Mouse (Mus musculus): Measurements from ENCODE around the gene Golph3. TPM values are rescaled to one million over a fixed set of nuclear protein-coding genes. Genes with fewer than 3 reads are reported as not detected.
"Not testable (repeated sequence)": the region's sequence is repeated elsewhere in the genome, so short reads cannot be mapped to it uniquely, and the experiment has no call there.

The Golph3 gene
- total RNA-seq, 2 experiments from 2014 or later = 59.5 to 59.7 TPM

DNA sequence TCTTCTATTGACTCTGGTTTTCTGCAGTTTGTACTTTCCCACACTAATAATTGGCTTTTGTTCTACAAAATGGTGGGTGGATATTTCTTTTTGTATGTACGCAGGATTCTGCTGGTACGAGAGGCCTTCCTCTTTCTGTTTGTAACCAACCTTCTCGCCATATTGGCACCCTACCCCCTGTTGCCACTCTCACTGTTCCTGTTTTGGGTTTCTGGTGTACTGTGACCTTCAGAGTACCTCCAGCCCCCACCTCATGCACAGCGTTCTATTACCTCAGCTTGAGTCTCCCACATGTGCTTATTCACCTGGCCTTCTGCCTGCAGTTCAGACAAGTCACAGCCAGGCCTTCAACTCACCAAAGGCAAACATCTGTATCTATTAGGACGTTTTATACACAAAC is 28.6 kb downstream of the Golph3 start:
- no peak for DNase-seq
- intact Hi-C loops (cut with DNase I; ENCODE audit: low total_unique reads) = no loop called here

DNA sequence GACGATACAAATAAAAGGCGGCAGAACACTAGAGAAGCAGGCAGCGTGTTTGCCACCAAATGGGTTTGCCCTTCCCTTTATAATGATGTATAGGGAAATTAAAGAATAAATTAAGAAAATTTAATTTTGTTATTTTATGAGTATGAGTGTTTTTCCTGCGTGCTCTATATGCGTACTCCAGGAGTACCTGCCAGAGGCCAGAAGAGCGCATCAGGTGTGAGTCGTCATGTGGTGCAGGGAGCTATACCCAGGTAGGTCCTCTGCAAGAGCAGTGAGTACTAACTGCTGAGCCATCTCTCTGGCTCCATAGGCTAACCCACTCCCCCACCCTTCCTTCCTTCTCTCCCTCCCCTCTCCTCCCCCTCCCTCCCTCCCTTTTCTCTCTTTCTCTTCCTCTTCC is 30.2 kb downstream of the Golph3 start:
- DNase-seq = no peak
- intact Hi-C loops (cut with DNase I; ENCODE audit: low total_unique reads) = no loop called here

DNA sequence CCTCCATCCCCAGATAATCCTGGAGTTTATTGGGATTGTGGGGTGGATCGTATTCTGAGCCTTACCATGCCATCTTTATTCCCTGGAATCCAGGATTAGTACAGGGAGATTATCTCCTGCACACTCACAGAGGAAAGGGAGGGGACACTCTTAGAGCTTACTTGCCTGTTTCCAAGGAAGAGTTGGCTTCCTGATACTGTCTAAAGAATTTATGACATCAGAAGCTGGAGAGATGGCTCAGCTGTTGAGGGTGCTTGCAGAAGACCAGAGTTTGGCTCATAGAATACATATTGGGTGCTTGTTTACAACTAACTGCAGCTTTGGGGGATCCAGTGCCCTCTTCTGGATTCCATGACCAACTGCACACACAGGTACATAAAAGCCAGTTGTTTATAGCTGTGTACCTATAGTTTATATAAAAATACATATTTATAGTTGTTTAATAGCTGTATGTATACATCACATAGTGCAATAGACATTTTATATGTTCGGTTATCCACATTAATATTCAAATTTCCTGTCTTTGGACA is 33.1 kb downstream of the Golph3 start:
- DNase-seq = no peak
- intact Hi-C loops (cut with DNase I; ENCODE audit: low total_unique reads) = no loop called here

GRCm38 (mm10) chr15:12355261-12355660 is 34.0 kb downstream of the Golph3 start:
- DNase-seq = no peak
- intact Hi-C loops (cut with DNase I; ENCODE audit: low total_unique reads) = no loop called here

DNA sequence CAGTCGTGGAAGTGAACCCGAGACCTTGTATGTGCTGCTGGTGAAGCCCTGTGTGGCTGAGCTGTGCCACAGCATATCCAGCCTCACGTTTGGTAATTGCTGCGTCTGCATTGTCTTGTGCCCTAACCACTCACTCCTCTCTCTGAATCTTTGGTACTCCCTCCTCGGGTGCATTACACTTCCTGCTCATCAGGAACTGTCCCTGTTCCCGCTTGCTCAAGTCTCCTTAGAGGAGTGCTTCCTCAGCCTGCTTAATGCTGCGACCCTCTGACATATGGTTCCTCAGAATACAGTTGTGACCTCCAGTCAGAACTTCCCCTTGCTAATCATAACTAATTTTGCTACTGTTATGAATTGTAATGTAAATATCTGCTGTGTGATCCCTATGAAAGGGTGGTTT is 34.7 kb downstream of the Golph3 start:
- intact Hi-C loops (cut with DNase I; ENCODE audit: low total_unique reads) = no loop called here
- no peak for DNase-seq

GRCm38 (mm10) chr15:12357459-12357858 is 36.2 kb downstream of the Golph3 start:
- DNase-seq = no peak
- intact Hi-C loops (cut with DNase I; ENCODE audit: low total_unique reads) = no loop called here

DNA sequence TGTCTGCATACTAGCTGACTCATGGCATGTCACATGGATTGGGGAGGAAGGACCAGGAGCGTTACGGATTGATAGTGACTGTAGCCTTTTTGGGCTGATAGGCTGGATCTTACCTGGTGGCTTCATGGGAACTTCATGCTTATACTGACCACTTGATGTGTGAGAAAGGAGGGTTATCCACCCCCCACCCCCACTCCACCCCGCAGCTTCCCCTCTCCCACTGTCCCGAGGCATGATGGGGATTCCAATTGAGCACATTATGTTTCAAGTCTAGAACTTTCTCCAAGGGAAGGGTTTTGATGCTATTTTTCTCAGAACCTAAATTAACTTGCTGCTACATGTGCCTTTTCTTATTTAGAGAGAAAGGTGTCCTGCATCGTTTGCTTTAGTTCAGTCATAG is 37.1 kb downstream of the Golph3 start:
- intact Hi-C loops (cut with DNase I; ENCODE audit: low total_unique reads) = no loop called here

GRCm38 (mm10) chr15:12360519-12361212 is 39.4 kb downstream of the Golph3 start:
- DNase-seq = no peak
- intact Hi-C loops (cut with DNase I; ENCODE audit: low total_unique reads) = no loop called here

More for the DNA sequence above, 37.1 kb downstream of the Golph3 start:
- DNase-seq = no peak

GRCm38 (mm10) chr15:12362001-12362700 is 40.9 kb downstream of the Golph3 start:
- no peak for DNase-seq
- intact Hi-C loops (cut with DNase I; ENCODE audit: low total_unique reads) = no loop called here

DNA sequence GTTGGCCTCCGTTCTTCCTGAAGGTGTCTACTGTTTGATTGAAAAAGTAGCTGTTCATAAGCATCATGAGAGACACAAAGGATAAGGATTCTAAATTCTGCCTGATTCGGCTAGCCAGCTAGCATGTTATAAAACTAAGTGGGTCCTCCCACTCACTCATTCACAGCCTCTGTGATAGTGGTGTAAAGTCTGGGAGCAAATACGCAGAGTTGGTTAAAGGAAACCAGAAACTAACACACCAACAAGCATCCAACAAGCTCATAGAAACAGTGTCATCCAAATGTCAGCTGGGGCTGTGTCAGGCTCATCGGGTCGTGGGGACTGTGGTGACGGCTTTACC is 41.4 kb downstream of the Golph3 start:
- intact Hi-C loops (cut with DNase I; ENCODE audit: low total_unique reads) = no loop called here
- DNase-seq = no peak

- DNase-seq = no peak
- intact Hi-C loops (cut with DNase I; ENCODE audit: low total_unique reads) = no loop called here
These were observed 42.8 kb downstream of the Golph3 start for GRCm38 (mm10) chr15:12364096-12364495.

- intact Hi-C loops (cut with DNase I; ENCODE audit: low total_unique reads) = no loop called here
- DNase-seq = no peak
These were observed 44.3 kb downstream of the Golph3 start for GRCm38 (mm10) chr15:12365416-12366071.

DNA sequence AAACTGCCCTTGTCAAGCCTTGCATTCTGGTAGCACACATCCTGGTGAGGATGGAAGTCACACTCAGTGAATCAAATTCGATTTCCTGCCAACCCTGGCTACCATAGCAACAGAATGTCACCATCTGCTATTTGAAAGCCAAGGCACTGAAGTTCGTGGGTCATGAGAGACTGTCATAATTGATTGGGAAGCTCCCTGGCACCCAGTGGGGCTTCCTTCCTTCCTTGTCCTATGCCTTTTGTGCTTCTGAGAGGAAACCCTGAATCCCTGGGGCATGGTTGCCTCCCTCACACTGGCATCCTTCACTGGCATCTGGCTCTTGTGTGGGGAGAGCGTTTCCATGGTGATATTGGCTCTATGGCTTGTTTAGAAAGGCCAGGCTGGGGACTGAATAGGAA is 44.8 kb downstream of the Golph3 start:
- intact Hi-C loops (cut with DNase I; ENCODE audit: low total_unique reads) = no loop called here
- DNase-seq = no peak

GRCm38 (mm10) chr15:12366580-12367305 is 45.5 kb downstream of the Golph3 start:
- DNase-seq; intact Hi-C loops (cut with DNase I; ENCODE audit: low total_unique reads): not testable (repeated sequence)

DNA sequence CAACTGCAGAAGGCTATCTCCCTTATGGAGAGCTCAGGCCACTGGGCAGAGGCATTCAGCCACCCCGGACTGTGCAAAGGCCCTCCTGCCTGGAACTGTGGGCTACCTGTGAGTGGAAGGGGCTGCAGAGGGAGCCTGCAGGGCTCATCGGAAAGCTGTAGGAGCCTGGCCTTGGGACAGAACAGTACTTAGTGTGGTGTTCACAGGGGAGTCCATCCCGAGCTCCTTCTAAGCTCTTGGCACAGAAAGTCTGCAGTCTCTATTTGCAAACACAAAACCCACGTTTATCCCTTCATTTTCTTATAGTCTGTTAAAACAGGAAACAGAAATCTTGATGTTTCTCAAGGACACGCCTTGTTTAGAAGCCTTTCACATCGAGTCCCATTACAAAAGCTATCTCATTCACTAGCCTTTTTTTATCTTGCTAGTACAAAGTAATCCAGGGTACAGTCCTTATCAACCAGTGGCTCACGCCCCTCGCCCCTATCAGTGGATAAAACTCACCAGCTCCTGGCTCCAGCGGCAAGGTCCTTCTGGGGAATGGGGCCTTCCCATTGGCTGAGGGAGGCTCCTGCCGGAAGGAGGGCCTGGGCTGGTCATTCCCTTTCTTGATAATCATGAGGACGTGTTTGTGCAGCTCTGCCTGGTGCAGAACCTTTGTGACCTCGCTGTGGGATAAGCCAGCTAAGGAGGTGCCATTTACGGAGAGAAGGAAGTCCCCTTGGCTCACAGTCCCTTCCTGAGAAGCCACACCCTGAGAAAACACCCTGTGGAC is 46.2 kb downstream of the Golph3 start:
- intact Hi-C loops (cut with DNase I; ENCODE audit: low total_unique reads) = no loop called here
- DNase-seq = no peak

DNA sequence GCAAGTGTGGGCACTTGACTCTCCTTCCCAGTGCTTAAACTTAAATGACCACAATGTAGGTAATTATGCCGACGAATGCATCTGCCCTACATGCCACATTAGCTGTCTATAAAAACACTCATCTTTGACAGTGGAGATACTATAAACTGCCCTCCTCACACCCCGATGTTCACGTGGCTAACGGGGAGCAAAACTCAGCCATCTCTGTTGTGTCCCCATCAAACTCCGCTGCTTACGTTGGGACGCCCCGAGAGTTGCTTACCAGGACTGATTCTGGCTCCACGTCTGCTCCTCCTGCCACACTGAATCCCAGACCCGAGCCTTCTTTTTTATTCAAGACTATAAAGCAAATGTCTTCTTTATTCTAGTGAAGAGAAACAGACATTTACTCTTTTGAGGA is 47.1 kb downstream of the Golph3 start:
- no peak for DNase-seq
- intact Hi-C loops (cut with DNase I; ENCODE audit: low total_unique reads) = no loop called here

DNA sequence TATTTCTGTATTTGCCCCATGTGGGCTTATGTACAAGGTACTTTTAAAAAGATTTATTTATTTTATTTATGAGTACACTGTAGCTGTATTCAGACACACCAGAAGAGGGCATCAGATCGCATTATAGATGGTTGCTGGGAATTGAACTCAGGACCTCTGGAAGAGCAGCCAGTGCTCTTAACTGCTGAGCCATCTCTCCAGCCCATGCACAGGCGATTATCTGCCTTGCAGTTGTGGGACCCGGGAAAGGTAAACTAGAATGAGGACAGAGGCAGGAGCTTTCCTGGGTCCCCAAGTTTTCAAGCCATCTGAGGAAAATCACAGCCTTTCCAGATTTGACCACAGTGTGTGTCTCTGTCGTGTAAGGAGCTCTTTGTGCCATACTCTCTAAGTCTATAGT is 47.6 kb downstream of the Golph3 start:
- intact Hi-C loops (cut with DNase I; ENCODE audit: low total_unique reads) = no loop called here
- DNase-seq = no peak

GRCm38 (mm10) chr15:12370096-12370495 is 48.8 kb downstream of the Golph3 start:
- intact Hi-C loops (cut with DNase I; ENCODE audit: low total_unique reads) = loop anchor here (5.0 kb wide), 1 partner anchor 422 kb away; no protein-coding TSS in a partner anchor
- no peak for DNase-seq

DNA sequence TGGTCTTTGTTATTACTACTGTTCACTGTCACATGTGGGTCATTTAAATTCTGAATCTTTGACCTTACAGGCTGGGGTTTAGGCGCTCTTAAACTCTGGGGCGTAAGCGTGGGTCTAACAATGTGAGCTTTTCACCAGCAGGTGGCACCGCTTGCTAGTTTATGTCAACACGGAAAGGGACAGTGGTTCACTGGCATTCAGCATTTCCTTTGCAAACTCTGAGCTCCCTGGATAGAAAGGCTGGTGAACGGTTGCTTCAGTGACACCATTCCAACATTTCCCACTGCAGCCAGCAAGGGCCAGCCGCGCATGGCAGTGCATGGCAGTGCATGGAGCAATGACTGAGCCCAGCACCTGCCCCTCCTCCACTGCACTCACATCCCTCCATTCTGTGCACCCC is 49.9 kb downstream of the Golph3 start:
- DNase-seq = peak; percentile 65
- intact Hi-C loops (cut with DNase I; ENCODE audit: low total_unique reads) = loop anchor here (1.0 to 5.0 kb wide), 2 partner anchors 205 to 421 kb away; no protein-coding TSS in a partner anchor
